ENCODE assay signal across 9 mouse cellular contexts in the genomic region with DNA sequence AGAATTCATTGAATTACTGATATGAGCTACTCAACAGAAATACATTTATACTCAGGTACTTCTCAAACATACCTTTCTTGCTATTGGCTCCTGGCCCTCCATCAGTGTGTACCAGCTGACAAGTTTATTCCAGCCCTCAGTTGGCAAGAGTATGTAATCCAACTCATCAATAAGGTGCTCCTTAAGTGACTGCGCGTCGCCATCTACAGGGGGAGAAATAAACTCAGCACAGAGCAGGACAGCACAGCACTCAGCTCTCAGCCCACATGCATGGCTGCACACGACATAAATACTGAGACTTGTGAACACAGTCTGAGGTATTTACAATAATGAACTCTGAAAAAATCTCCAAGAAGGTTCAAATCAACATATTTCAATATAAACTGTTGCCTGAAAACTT. TPM values are rescaled to one million over a fixed set of nuclear protein-coding genes. Genes with fewer than 3 reads are reported as not detected.
DNase-seq lines count a peak whose midpoint lies in the region; ATAC-seq and TF ChIP-seq lines count a peak whose summit lies in the region.
"Had no signal": no experiment of that assay in that cellular context is flagged by ENCODE, and none has a peak within 500 bp of the region (broad histone marks: within the 10 kb centered on the region; RNA-seq: fewer than 3 reads in every experiment).

No protein-coding gene starts in this region.

- no peak overlapping the region for H3K9ac ChIP-seq in forebrain, embryonic 11.5 days (ENCODE audit: low read length)
- H3K9ac ChIP-seq in forebrain, embryonic 15.5 days (replicated peaks) = no peak overlapping the region
- H3K9ac ChIP-seq in liver, embryonic 11.5 days (ENCODE audit: low read depth, low read length) = no peak overlapping the region

- no peak overlapping the region for H3K4me3 ChIP-seq in forebrain, embryonic 11.5 days (ENCODE audit: low read depth, low read length)
- H3K4me3 ChIP-seq in forebrain, embryonic 15.5 days = no peak overlapping the region
- no peak overlapping the region for H3K4me3 ChIP-seq in liver, embryonic 11.5 days (ENCODE audit: low read depth, low read length)
- H3K4me3 ChIP-seq in G1E (ENCODE audit: low read depth, low read length) = no peak overlapping the region

- DNase-seq in forebrain, embryonic 11.5 days (ENCODE audit: low spot score) = no peak
- DNase-seq in liver, embryonic 11.5 days (ENCODE audit: low spot score) = no peak
- DNase-seq in liver = no peak
- DNase-seq in G1E (ENCODE audit: low spot score) = no peak
- DNase-seq in natural killer cell, adult 2 months (ENCODE audit: low spot score in 2 of 2) = no peak
- DNase-seq in left cerebral cortex, postnatal 36 days (ENCODE audit: low spot score in 2 of 2) = no peak

- intact Hi-C loops in left cerebral cortex, postnatal 36 days (cut with DNase I) = no loop called here

- H3K4me1 ChIP-seq in forebrain, embryonic 11.5 days (replicated peaks; ENCODE audit: control insufficient read depth, insufficient read depth, low read length) = no peaks in the 10 kb centered on the region
- H3K4me1 ChIP-seq in forebrain, embryonic 15.5 days = no peaks in the 10 kb centered on the region
- no peaks in the 10 kb centered on the region for H3K4me1 ChIP-seq in liver, embryonic 11.5 days (replicated peaks; ENCODE audit: control insufficient read depth, insufficient read depth, low read length)
- no peaks in the 10 kb centered on the region for H3K4me1 ChIP-seq in G1E (ENCODE audit: insufficient read depth, low read depth, low read length)

- WGBS in forebrain, embryonic 11.5 days = 76% methylated on average over 4 of the region's 4 CpGs
- WGBS in forebrain, embryonic 15.5 days = 78% methylated on average over 4 of the region's 4 CpGs
- WGBS in liver, embryonic 11.5 days = 84% methylated on average over 4 of the region's 4 CpGs

- H3K9me3 ChIP-seq in forebrain, embryonic 11.5 days (ENCODE audit: control insufficient read depth, low read length) = no peaks in the 10 kb centered on the region
- no peaks in the 10 kb centered on the region for H3K9me3 ChIP-seq in forebrain, embryonic 15.5 days
- no peaks in the 10 kb centered on the region for H3K9me3 ChIP-seq in liver, embryonic 11.5 days (ENCODE audit: control insufficient read depth, low read length)
- H3K9me3 ChIP-seq in G1E (replicated peaks) = no peaks in the 10 kb centered on the region

- no peak overlapping the region for H3K27ac ChIP-seq in forebrain, embryonic 11.5 days (ENCODE audit: low read depth, low read length)
- H3K27ac ChIP-seq in forebrain, embryonic 15.5 days (replicated peaks) = no peak overlapping the region
- H3K27ac ChIP-seq in liver, embryonic 11.5 days (ENCODE audit: low read depth, low read length) = no peak overlapping the region

- no peak overlapping the region for H3K4me2 ChIP-seq in forebrain, embryonic 11.5 days (ENCODE audit: low read depth, low read length, severe bottlenecking)
- no peak overlapping the region for H3K4me2 ChIP-seq in forebrain, embryonic 15.5 days (replicated peaks)
- no peak overlapping the region for H3K4me2 ChIP-seq in liver, embryonic 11.5 days

- H3K27me3 ChIP-seq in forebrain, embryonic 11.5 days (ENCODE audit: control insufficient read depth, insufficient read depth, low read length) = no peaks in the 10 kb centered on the region
- no peaks in the 10 kb centered on the region for H3K27me3 ChIP-seq in forebrain, embryonic 15.5 days
- no peaks in the 10 kb centered on the region for H3K27me3 ChIP-seq in liver, embryonic 11.5 days (replicated peaks; ENCODE audit: control insufficient read depth, insufficient read depth, low read length)
- H3K27me3 ChIP-seq in G1E (ENCODE audit: insufficient read depth, low read length) = no peaks in the 10 kb centered on the region

- H3K36me3 ChIP-seq in forebrain, embryonic 11.5 days (ENCODE audit: control insufficient read depth, insufficient read depth, low read length) = peaks cover 3% of the 10 kb centered on the region; the same call in 1 of the 2 replicates
- peaks cover 35% of the 10 kb centered on the region for H3K36me3 ChIP-seq in forebrain, embryonic 15.5 days
- H3K36me3 ChIP-seq in liver, embryonic 11.5 days (ENCODE audit: control insufficient read depth, insufficient read depth, low read length) = peaks cover 12% of the 10 kb centered on the region; the same call in 1 of the 2 replicates
- H3K36me3 ChIP-seq in G1E (replicated peaks) = peaks cover 85% of the 10 kb centered on the region

- ATAC-seq in forebrain, embryonic 11.5 days (replicated peaks; ENCODE audit: low FRiP score) = 0 out of 2 replicates have a peak, but pooled peaks have one; percentile 53
- no peak for ATAC-seq in forebrain, embryonic 15.5 days (replicated peaks)
- peak; percentile 73 for ATAC-seq in liver, embryonic 11.5 days (replicated peaks; ENCODE audit: low FRiP score)
- ATAC-seq in G1E (ENCODE audit: extremely low read depth, insufficient number of reproducible peaks, low FRiP score, poor library complexity, severe bottlenecking) = peak; percentile 55
- peak; percentile 55 for ATAC-seq in granulocyte monocyte progenitor cell, adult 5-6 weeks (replicated peaks; ENCODE audit: poor library complexity, severe bottlenecking)
- ATAC-seq: midbrain, embryonic 16.5 days had no signal

- TF ChIP-seq CTCF in G1E (IDR thresholded peaks at IDR 0.05; ENCODE audit: low read depth, low read length) = no peak

RNA-seq across cellular contexts. Expression of gene Usp15, which starts 21.0 kb away (rescaled TPM):
- 76.2 and 80.1 TPM in 2 replicates for polyA plus RNA-seq in forebrain, embryonic 11.5 days (2014; fragmentation: Nextera tagmentation; extraction: Ambion mirVana)
- polyA plus RNA-seq in forebrain, embryonic 15.5 days (2015; fragmentation: Nextera tagmentation; extraction: Ambion mirVana) = 65.1 and 66.8 TPM in 2 replicates
- 139 and 159 TPM in 2 replicates for polyA plus RNA-seq in liver, embryonic 11.5 days (2014; fragmentation: Nextera tagmentation; extraction: Ambion mirVana)
- 147 and 155 TPM in 2 replicates for total RNA-seq in G1E (2014; fragmentation: Nextera tagmentation)
- total RNA-seq in G1E (2017) = 148 and 160 TPM in 2 replicates
- 8.7 and 21.7 TPM in 2 replicates for polyA plus RNA-seq in G1E (2012)
- total RNA-seq in granulocyte monocyte progenitor cell, adult 5-6 weeks (2014; fragmentation: Nextera tagmentation) = 87.2 and 118 TPM in 2 replicates
- total RNA-seq in granulocyte monocyte progenitor cell, adult 5-6 weeks (2017) = 163 and 194 TPM in 2 replicates
- 100 to 1,000 TPM in 1 of 2 experiments, 10 to 100 TPM in 1; 92.3 to 112 TPM for total RNA-seq in left cerebral cortex, postnatal 36 days (2021)
